Mouse (Mus musculus): ENCODE measurements around the gene Tcaf2.

GRCm38 (mm10) chr6:42612218-42612617 lies 32.8 kb downstream of the Tcaf2 start:
- TF ChIP-seq CTCF (IDR thresholded peaks at IDR 0.05; ENCODE audit: low read depth, low read length) (no peak), POLR2A (IDR thresholded peaks at IDR 0.05; ENCODE audit: borderline replicate concordance, low read depth, low read length) (no peak)
